In the genomic region with DNA sequence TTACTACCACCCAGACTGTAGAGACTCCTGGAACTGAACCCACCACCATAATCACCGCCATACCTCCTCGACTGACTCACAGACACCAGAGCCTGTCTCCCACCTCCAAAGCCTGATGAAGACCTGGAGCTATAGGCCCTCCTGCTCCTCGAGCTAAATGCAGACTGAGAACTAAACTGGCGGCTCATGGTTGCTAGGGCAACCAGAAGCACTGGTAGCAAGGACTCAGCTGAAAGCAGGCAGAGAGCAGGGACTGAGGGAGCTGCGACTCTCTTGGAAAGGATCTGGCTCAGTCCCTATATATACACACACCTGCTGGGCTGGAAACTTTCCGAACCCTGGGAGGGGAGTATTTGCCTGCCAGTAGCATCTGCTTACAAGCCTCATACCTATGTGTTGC, we compare ENCODE assay signal across 13 mouse cellular contexts. TPM values are rescaled to one million over a fixed set of nuclear protein-coding genes. Genes with fewer than 3 reads are reported as not detected.
DNase-seq lines count a peak whose midpoint lies in the region; ATAC-seq and TF ChIP-seq lines count a peak whose summit lies in the region.
"Had no signal": no experiment of that assay in that cellular context is flagged by ENCODE, and none has a peak within 500 bp of the region (broad histone marks: within the 10 kb centered on the region; RNA-seq: fewer than 3 reads in every experiment).

A gene (minus strand): TSS at position 275 of the 400 bp plus-strand sequence.

- no peaks in the 10 kb centered on the region for H3K4me1 ChIP-seq in lung, embryonic 14.5 days (ENCODE audit: insufficient read depth)
- H3K4me1 ChIP-seq in lung, adult 2 months (ENCODE audit: control insufficient read depth, insufficient read depth, low read length): no peaks in the 10 kb centered on the region

- H3K4me3 ChIP-seq in lung, embryonic 14.5 days (ENCODE audit: low read depth, low read length): no peak within 1 kb of the TSS
- no peak within 1 kb of the TSS for H3K4me3 ChIP-seq in lung, adult 2 months (replicated peaks; ENCODE audit: extremely low read depth, low read depth, low read length)
- no peak within 1 kb of the TSS for H3K4me3 ChIP-seq in gastrocnemius, adult 2 months

- DNase-seq in lung, embryonic 14.5 days: peak; percentile 13
- DNase-seq in lung, adult 2 months: no peak
- DNase-seq in frontal cortex, postnatal 14 days (ENCODE audit: low spot score in 2 of 2): peak; percentile 49 to 62
- DNase-seq in left cerebral cortex, postnatal 14 days (ENCODE audit: low spot score in 2 of 2): peak; percentile 74 to 79
- DNase-seq in right cerebral cortex, postnatal 36 days (ENCODE audit: low spot score in 2 of 2): peak; percentile 68 to 80
- DNase-seq in ovary, postnatal 10 days (ENCODE audit: low spot score): no peak
- DNase-seq in gastrocnemius, adult 2 months: no peak
- DNase-seq: adrenal gland, adult 2 months; cerebellum, adult 9-10 months; kidney, postnatal 36 days had no signal

- no peak for ATAC-seq in lung, embryonic 14.5 days (ENCODE audit: insufficient read depth)
- no peak for ATAC-seq in monocyte, adult 5-6 weeks (replicated peaks; ENCODE audit: insufficient number of reproducible peaks, low FRiP score, low TSS enrichment, poor library complexity, severe bottlenecking)

- intact Hi-C loops in left cerebral cortex, postnatal 14 days (cut with DNase I): loop anchor here (5.0 to 10.0 kb wide), 2 partner anchors 67 to 535 kb away; a partner anchor contains a TSS
- intact Hi-C loops in gastrocnemius, adult 2 months (cut with DNase I): no loop called here

- H3K9ac ChIP-seq in lung, embryonic 14.5 days: no peak within 1 kb of the TSS

- no peaks in the 10 kb centered on the region for H3K36me3 ChIP-seq in lung, embryonic 14.5 days (ENCODE audit: insufficient read depth)

- no peak within 1 kb of the TSS for H3K4me2 ChIP-seq in lung, embryonic 14.5 days

- WGBS in lung, embryonic 14.5 days: 29% methylated on average over 6 of the region's 6 CpGs
- 28% methylated on average over 6 of the region's 6 CpGs for WGBS in lung, adult 2 months

- H3K9me3 ChIP-seq in lung, embryonic 14.5 days (ENCODE audit: low read depth, low read length): no peaks in the 10 kb centered on the region

- H3K27ac ChIP-seq in lung, embryonic 14.5 days (ENCODE audit: low read depth): no peak within 1 kb of the TSS
- no peak within 1 kb of the TSS for H3K27ac ChIP-seq in gastrocnemius, adult 2 months

- TF ChIP-seq POLR2A in lung, adult 2 months (IDR thresholded peaks at IDR 0.05; ENCODE audit: borderline replicate concordance, extremely low read depth, low read depth, low read length): no peak

- no peaks in the 10 kb centered on the region for H3K27me3 ChIP-seq in lung, embryonic 14.5 days (ENCODE audit: insufficient read depth, low read length)

- no peak for TF ChIP-seq CTCF in lung, embryonic 14.5 days (IDR thresholded peaks at IDR 0.05; ENCODE audit: low read depth)
- TF ChIP-seq CTCF in lung, adult 2 months (IDR thresholded peaks at IDR 0.05; ENCODE audit: insufficient read depth, low read length): no peak
- TF ChIP-seq CTCF in gastrocnemius, adult 2 months (IDR thresholded peaks at IDR 0.05): no peak

RNA-seq across cellular contexts. Expression of the gene that starts here (rescaled TPM):
- polyA plus RNA-seq in lung, embryonic 14.5 days (2014; fragmentation: Nextera tagmentation; extraction: Ambion mirVana): not detected in 2 replicates
- not detected in 2 replicates for polyA plus RNA-seq in lung, adult 2 months (2012; rRNA removed)
- total RNA-seq in left cerebral cortex, postnatal 14 days (2021): 10 to 100 TPM; 10.9 to 14.7 TPM
- total RNA-seq in gastrocnemius, adult 2 months (2021): not detected
- not detected in 3 replicates for total RNA-seq in monocyte, adult 5-6 weeks (2017)
- total RNA-seq: adrenal gland, adult 2 months had no signal
- polyA plus RNA-seq: adrenal gland, adult 2 months; lung, embryonic 16.5 days; neural tube, embryonic 11.5 days had no signal

Comparison
In these comparisons a context has a peak if more than half of its experiments do, and no peak if none do; other contexts are left out.
1. RNA of the gene that starts here (total RNA-seq): 10.9 to 14.7 TPM in left cerebral cortex, postnatal 14 days; not detected in gastrocnemius, adult 2 months and not detected in monocyte, adult 5-6 weeks; every median in the first group is over 10 times any median in the second.
2. Peak in DNase-seq in lung, embryonic 14.5 days; RNA of the gene not detected or under 1 TPM.
3. DNase-seq: peak in frontal cortex, postnatal 14 days (2 of 2), left cerebral cortex, postnatal 14 days (2 of 2) and right cerebral cortex, postnatal 36 days (2 of 2); none in lung, adult 2 months (single experiment), ovary, postnatal 10 days (single experiment) and gastrocnemius, adult 2 months (single experiment).